Mouse (Mus musculus) lung, embryonic 14.5 days (tissue): Measurements from ENCODE around the gene Anapc5. TPM values are rescaled to one million over a fixed set of nuclear protein-coding genes. Genes with fewer than 3 reads are reported as not detected.

Experiments used
- ATAC-seq: fragments of 200-750 bp; cut with Nextera tagmentation; 2 replicates; pipeline ENCODE4 v1.8.0; 2017; ENCODE audit warnings: mild to moderate bottlenecking, moderate TSS enrichment, moderate library complexity; ENCODE audit not compliant: insufficient read depth
- DNase-seq: peaks from one replicate; pipeline ENCODE4 v3.0.0-alpha.2; 2015
- H3K27ac ChIP-seq: fragments of 300-500 bp; sonication (generic); 2 replicates; pipeline ENCODE4 v1.5.1; 2014; ENCODE audit warnings: low read depth, mild to moderate bottlenecking, moderate library complexity
- H3K27me3 ChIP-seq: fragments of 300-500 bp; sonication (generic); 2 replicates; pipeline ENCODE4 v1.6.1; 2014; ENCODE audit warnings: low read length, control low read depth; ENCODE audit not compliant: insufficient read depth
- H3K36me3 ChIP-seq: fragments of 300-500 bp; sonication (generic); 2 replicates; pipeline ENCODE4 v1.6.1; 2014; ENCODE audit warnings: control low read depth; ENCODE audit not compliant: insufficient read depth
- H3K4me1 ChIP-seq: fragments of 300-500 bp; sonication (generic); 2 replicates; pipeline ENCODE4 v1.6.1; 2014; ENCODE audit warnings: antibody characterized with exemption, control low read depth; ENCODE audit not compliant: insufficient read depth
- H3K4me2 ChIP-seq: fragments of 300-500 bp; sonication (generic); 2 replicates; pipeline ENCODE4 v1.6.1; 2014; ENCODE audit warnings: mild to moderate bottlenecking
- H3K4me3 ChIP-seq: fragments of 300-500 bp; sonication (generic); 2 replicates; pipeline ENCODE4 v1.5.1; 2014; ENCODE audit warnings: low read depth, low read length
- H3K9ac ChIP-seq: fragments of 300-500 bp; sonication (generic); 2 replicates; pipeline ENCODE4 v1.6.1; 2014
- H3K9me3 ChIP-seq: fragments of 300-500 bp; sonication (generic); 2 replicates; pipeline ENCODE4 v1.6.1; 2016; ENCODE audit warnings: low read depth, low read length, control low read depth
- CTCF ChIP-seq: IDR thresholded peaks from 2 replicates; pipeline ENCODE4 v1.5.1; 2016; ENCODE audit warnings: antibody characterized with exemption, low read depth
- WGBS: fragments of 180-500 bp; shearing (Covaris S2); extraction: QIAGEN DNeasy Blood & Tissue Kit; methylation state at CpG from one replicate; pipeline ENCODE4 v1.1.7; 2014; 5-methylcytosine and 5-hydroxymethylcytosine counted together
- polyA plus RNA-seq: library from polyadenylated mRNA; unstranded; fragments of >200 nt; fragmentation: Nextera tagmentation; extraction: Ambion mirVana; gene quantifications from 2 replicates; pipeline ENCODE4 v1.2.1, GENCODE M21; 2014

The Anapc5 gene
- 459 and 472 TPM in 2 replicates for polyA plus RNA-seq

DNA sequence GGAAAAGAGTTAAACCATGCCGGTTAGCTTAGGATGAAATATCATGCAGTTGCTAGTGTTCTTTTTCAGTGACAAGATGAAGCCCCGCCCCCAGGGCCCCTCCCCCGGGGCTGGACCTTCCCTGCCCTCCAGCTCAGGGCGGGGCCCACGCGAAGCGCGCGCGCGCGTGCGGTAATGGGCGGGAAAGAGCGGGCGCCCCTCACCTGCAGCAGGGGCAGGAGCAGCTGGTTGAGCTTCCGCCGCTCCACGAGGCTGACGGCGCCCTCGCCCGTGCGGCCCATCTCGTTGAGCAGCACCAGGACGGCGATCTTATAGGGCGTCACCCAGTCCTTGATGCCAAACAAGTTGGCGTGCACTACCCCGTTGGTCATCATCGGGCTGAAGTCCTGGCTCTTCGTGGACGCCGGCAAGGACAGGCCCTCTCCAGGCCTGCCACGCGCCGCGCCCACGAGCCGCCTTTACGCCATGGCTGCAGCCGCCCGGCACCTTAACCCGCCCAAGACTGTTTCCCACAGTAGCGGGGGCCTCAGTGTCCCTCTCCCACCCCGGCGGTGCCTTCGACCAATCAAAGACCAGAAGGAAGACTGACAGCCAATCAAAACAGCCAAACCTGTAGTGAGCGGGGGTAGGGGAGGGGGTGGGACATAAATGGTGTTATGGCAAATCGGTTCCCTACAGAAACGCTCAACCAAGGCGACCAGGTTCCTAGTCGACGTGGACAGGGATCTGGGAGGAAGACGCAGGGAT lies at the start of gene Anapc5:
TSS of gene Anapc5 (minus strand) at position 563 of the 747 bp plus-strand sequence.
- ATAC-seq (peak; percentile 100), DNase-seq (peak; percentile 95)
- Histone ChIP-seq H3K9me3 (no peaks in the 10 kb centered on the region), H3K27me3 (no peaks in the 10 kb centered on the region), H3K4me1 (peaks cover 7% of the 10 kb centered on the region), H3K4me2 (peak within 1 kb of the TSS; percentile 67), H3K9ac (peak within 1 kb of the TSS; percentile 89), H3K4me3 (peak within 1 kb of the TSS; percentile 84), H3K36me3 (peaks cover 34% of the 10 kb centered on the region), H3K27ac (peak within 1 kb of the TSS; percentile 96)
- TF ChIP-seq CTCF, result no peak
- WGBS, result under 1% methylated on average over 55 of the region's 55 CpGs

DNA sequence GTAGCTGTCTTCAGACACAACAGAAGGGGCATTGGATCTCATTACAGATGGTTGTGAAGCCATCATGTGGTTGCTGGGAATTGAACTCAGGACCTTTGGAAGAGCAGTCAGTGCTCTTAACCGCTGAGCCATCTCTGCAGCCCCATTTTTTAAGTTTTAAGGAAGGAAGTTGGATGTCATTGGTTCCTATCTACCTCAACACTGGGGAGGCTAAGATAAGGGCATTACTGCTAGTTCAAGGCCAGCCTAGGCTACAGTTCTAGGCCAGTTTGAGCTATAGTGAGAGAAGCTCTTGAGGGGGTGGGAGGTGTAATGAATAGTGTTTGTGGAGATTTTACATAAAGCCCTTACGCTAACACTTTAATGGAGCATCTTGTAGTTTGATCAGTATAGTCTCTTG lies 41.9 kb upstream of the Anapc5 start:
- H3K4me3 ChIP-seq, result no peak overlapping the region
- ATAC-seq (no peak), DNase-seq (no peak)
- no peaks in the 10 kb centered on the region for H3K9me3 ChIP-seq
- no peaks in the 10 kb centered on the region for H3K4me1 ChIP-seq
- TF ChIP-seq CTCF, result no peak
- H3K4me2 ChIP-seq, result no peak overlapping the region
- 96% methylated on average over 2 of the region's 2 CpGs for WGBS
- H3K9ac ChIP-seq, result no peak overlapping the region
- H3K27ac ChIP-seq, result no peak overlapping the region
- H3K36me3 ChIP-seq, result peaks cover 51% of the 10 kb centered on the region
- no peaks in the 10 kb centered on the region for H3K27me3 ChIP-seq

- Histone ChIP-seq H3K4me3 (no peak overlapping the region), H3K9me3 (no peaks in the 10 kb centered on the region), H3K36me3 (0 out of 2 replicates have a peak, but pooled peaks cover 4% of the 10 kb centered on the region), H3K4me1 (peaks cover 4% of the 10 kb centered on the region; the same call in 1 of the 2 replicates), H3K27me3 (no peaks in the 10 kb centered on the region), H3K4me2 (no peak overlapping the region), H3K9ac (no peak overlapping the region), H3K27ac (no peak overlapping the region)
- no peak for ATAC-seq
- TF ChIP-seq CTCF, result no peak
- DNase-seq, result no peak
- 70% methylated on average over 3 of the region's 3 CpGs for WGBS
Observed at GRCm38 (mm10) chr5:122855858-122856257, 34.7 kb upstream of the Anapc5 start.

GRCm38 (mm10) chr5:122852611-122853010 lies 31.5 kb upstream of the Anapc5 start:
- TF ChIP-seq CTCF, result no peak
- no peaks in the 10 kb centered on the region for H3K9me3 ChIP-seq
- no peak for ATAC-seq
- H3K9ac ChIP-seq, result no peak overlapping the region
- 0 out of 2 replicates have a peak, but pooled peaks cover 4% of the 10 kb centered on the region for H3K36me3 ChIP-seq
- H3K4me3 ChIP-seq, result no peak overlapping the region
- H3K4me2 ChIP-seq, result no peak overlapping the region
- no peak overlapping the region for H3K27ac ChIP-seq
- no peak for DNase-seq
- H3K27me3 ChIP-seq, result no peaks in the 10 kb centered on the region
- 72% methylated on average over 2 of the region's 2 CpGs for WGBS
- peaks cover 6% of the 10 kb centered on the region; the same call in 1 of the 2 replicates for H3K4me1 ChIP-seq

DNA sequence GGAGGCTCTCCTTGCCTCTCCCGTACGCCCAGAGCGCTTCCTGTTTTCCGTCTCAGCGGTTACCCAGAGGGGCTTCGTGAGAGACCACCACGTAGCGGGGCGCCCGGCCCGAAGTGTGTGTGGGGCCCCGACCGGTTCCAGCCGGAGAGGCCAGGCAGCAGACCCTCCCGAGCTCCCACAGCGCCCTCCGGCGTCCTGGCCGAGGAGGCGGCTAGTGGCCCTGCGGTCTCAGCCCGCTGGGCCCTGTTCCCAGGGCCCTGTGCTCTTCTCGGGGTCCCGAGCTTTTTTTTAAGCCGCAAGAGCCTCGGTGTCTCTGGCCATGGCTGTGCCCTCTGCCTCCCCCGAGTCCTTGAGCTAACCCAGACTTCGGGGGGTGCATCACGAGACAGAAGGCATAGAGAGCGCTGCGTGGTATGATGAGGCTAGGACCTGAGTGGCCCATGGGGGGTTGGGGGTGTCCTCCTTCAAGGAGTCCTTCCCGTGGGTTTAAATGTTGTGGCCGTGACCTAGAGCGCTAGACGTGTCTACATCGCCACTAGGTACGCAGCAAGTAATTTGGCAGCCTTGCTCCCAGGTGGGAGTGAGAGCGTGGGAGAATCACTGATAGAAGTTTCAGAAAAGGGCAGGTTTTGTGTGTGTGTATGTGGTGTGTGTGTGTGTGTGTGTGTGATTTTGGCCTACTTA lies 29.3 kb upstream of the Anapc5 start:
- under 1% methylated on average over 38 of the region's 38 CpGs for WGBS
- Histone ChIP-seq H3K27ac (peak overlapping the region; percentile 92), H3K9ac (peak overlapping the region; percentile 96), H3K9me3 (no peaks in the 10 kb centered on the region), H3K4me3 (peak overlapping the region; percentile 93), H3K27me3 (no peaks in the 10 kb centered on the region), H3K36me3 (no peaks in the 10 kb centered on the region), H3K4me1 (peaks cover 6% of the 10 kb centered on the region; the same call in 1 of the 2 replicates), H3K4me2 (peak overlapping the region; percentile 96)
- ATAC-seq (peak; percentile 83), DNase-seq (peak; percentile 76)
- peak; percentile 44 for TF ChIP-seq CTCF

GRCm38 (mm10) chr5:122849521-122850318 lies 28.6 kb upstream of the Anapc5 start, which contains the start of gene Rnf34:
Gene Rnf34 (plus strand): TSS chr5:122850048.
- Histone ChIP-seq H3K27ac (peak within 1 kb of the TSS; percentile 92), H3K9ac (peak within 1 kb of the TSS; percentile 96), H3K4me3 (peak within 1 kb of the TSS; percentile 93), H3K4me2 (peak within 1 kb of the TSS; percentile 96), H3K9me3 (no peaks in the 10 kb centered on the region), H3K36me3 (no peaks in the 10 kb centered on the region), H3K27me3 (no peaks in the 10 kb centered on the region), H3K4me1 (peaks cover 6% of the 10 kb centered on the region; the same call in 1 of the 2 replicates)
- peak; percentile 100 for ATAC-seq
- TF ChIP-seq CTCF, result no peak
- peak; percentile 99 for DNase-seq
- WGBS, result under 1% methylated on average over 61 of the region's 61 CpGs
